Mouse (Mus musculus) cerebellum, adult 2 months (tissue): Measurements from ENCODE around the gene Cbs.

Experiments
- CTCF ChIP-seq: fragments of 200-500 bp; IDR thresholded peaks from 2 replicates; pipeline ENCODE4 v1.5.1; 2011; ENCODE audit warnings: low read depth, mild to moderate bottlenecking, control low read depth, low read length, moderate library complexity, borderline replicate concordance; ENCODE audit not compliant: insufficient read depth
- POLR2A ChIP-seq: fragments of 200-500 bp; IDR thresholded peaks from 2 replicates; pipeline ENCODE4 v1.6.1; 2011; ENCODE audit warnings: low read length, control low read depth, borderline replicate concordance; ENCODE audit not compliant: insufficient read depth

DNA sequence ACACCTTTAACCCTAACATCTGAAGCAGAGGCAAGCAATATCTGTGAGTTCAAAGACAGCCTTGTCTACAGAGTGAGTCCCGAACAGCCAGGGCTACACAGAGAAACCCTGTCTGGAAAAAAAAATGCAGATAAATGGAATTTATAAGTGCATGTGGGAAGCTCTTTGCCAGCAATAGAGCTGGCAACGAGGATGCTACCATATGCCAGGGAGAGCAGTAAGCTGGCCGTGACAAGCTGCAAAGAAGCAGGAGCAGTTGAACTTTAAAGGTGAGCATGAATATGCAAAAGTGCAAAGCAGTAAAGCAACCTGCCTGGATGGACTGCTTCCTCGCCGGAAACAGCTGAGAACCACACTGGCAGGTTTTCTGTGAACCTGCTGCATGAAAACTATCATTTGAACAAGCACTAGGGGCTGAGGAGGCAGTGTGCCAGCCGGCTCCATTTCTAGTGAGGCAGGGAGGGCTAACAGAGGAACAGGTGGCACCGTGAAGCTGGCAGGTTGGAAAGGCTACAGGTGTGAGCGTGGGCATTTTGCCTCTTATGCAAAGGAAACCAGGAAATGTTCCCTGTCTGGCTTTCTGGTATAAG lies 23.7 kb upstream of the Cbs start:
- TF ChIP-seq CTCF, result no peak
- no peak for TF ChIP-seq POLR2A
